ENCODE assay signal across 9 mouse cellular contexts in genomic region chr17:29457795-29458560, GRCm38 (mm10). TPM values are rescaled to one million over a fixed set of nuclear protein-coding genes. Genes with fewer than 3 reads are reported as not detected.
DNase-seq lines count a peak whose midpoint lies in the region; ATAC-seq and TF ChIP-seq lines count a peak whose summit lies in the region.
"Had no signal": no experiment of that assay in that cellular context is flagged by ENCODE, and none has a peak within 500 bp of the region (broad histone marks: within the 10 kb centered on the region; RNA-seq: fewer than 3 reads in every experiment).

No protein-coding gene starts in this region.

- no peak for TF ChIP-seq POLR2A in lung, adult 2 months (IDR thresholded peaks at IDR 0.05; ENCODE audit: borderline replicate concordance, extremely low read depth, low read depth, low read length)
- no peak for TF ChIP-seq POLR2A in myocyte (IDR thresholded peaks at IDR 0.05; ENCODE audit: insufficient read length, low read depth)
- TF ChIP-seq POLR2A in thymus, adult 2 months (IDR thresholded peaks at IDR 0.05; ENCODE audit: control insufficient read depth, extremely low read depth, insufficient read depth, low read length, poor library complexity), result no peak

- H3K9me3 ChIP-seq in embryonic facial prominence, embryonic 12.5 days, result 0 out of 2 replicates have a peak, but pooled peaks cover 2% of the 10 kb centered on the region
- no peaks in the 10 kb centered on the region for H3K9me3 ChIP-seq in heart, embryonic 15.5 days (replicated peaks)

- 0 out of 2 replicates have a peak, but pooled peaks have one; percentile 31 for ATAC-seq in embryonic facial prominence, embryonic 12.5 days (ENCODE audit: insufficient number of reproducible peaks, insufficient read depth, low FRiP score, low TSS enrichment)
- ATAC-seq in heart, embryonic 15.5 days (replicated peaks; ENCODE audit: insufficient number of reproducible peaks, insufficient read depth, low FRiP score, low read depth), result peak; percentile 88

- H3K27ac ChIP-seq in embryonic facial prominence, embryonic 12.5 days, result peak overlapping the region; percentile 84
- peak overlapping the region; percentile 92 for H3K27ac ChIP-seq in heart, embryonic 15.5 days
- no peak overlapping the region for H3K27ac ChIP-seq in thymus, adult 2 months (ENCODE audit: control insufficient read depth, insufficient read depth, low read length)
- H3K27ac ChIP-seq: liver, embryonic 15.5 days had no signal

- no peak for TF ChIP-seq CTCF in lung, adult 2 months (IDR thresholded peaks at IDR 0.05; ENCODE audit: insufficient read depth, low read length)
- TF ChIP-seq CTCF in thymus, adult 2 months (IDR thresholded peaks at IDR 0.05; ENCODE audit: borderline replicate concordance, control insufficient read depth, extremely low read depth, insufficient read depth, low read length, poor library complexity), result no peak

- no peaks in the 10 kb centered on the region for H3K36me3 ChIP-seq in embryonic facial prominence, embryonic 12.5 days
- H3K36me3 ChIP-seq in heart, embryonic 15.5 days, result no peaks in the 10 kb centered on the region
- H3K36me3 ChIP-seq in myocyte (ENCODE audit: control insufficient read depth, insufficient read depth), result no peaks in the 10 kb centered on the region
- no peaks in the 10 kb centered on the region for H3K36me3 ChIP-seq in thymus, adult 2 months (ENCODE audit: control insufficient read depth, insufficient read depth, low read length)
- H3K36me3 ChIP-seq: liver, embryonic 15.5 days had no signal

- peak; percentile 22 for DNase-seq in lung, adult 2 months
- DNase-seq in lung, postnatal 4 days, result no peak
- DNase-seq in thymus, adult 2 months, result no peak
- DNase-seq in frontal cortex, postnatal 10 days (ENCODE audit: low spot score in 2 of 2), result no peak
- no peak for DNase-seq in ovary, postnatal 36 days (ENCODE audit: low spot score)

- no peaks in the 10 kb centered on the region for H3K27me3 ChIP-seq in embryonic facial prominence, embryonic 12.5 days
- H3K27me3 ChIP-seq in heart, embryonic 15.5 days, result no peaks in the 10 kb centered on the region
- H3K27me3 ChIP-seq in myocyte (ENCODE audit: control insufficient read depth, insufficient read depth, insufficient read length), result no peaks in the 10 kb centered on the region
- H3K27me3 ChIP-seq in thymus, adult 2 months (ENCODE audit: control insufficient read depth, insufficient read depth, low read length), result no peaks in the 10 kb centered on the region

- 68% methylated on average over 11 of the region's 11 CpGs for WGBS in lung, adult 2 months
- WGBS in embryonic facial prominence, embryonic 12.5 days, result 13% methylated on average over 11 of the region's 11 CpGs
- 26% methylated on average over 11 of the region's 11 CpGs for WGBS in heart, embryonic 15.5 days
- 93% methylated on average over 11 of the region's 11 CpGs for WGBS in thymus, adult 2 months

- peak overlapping the region; percentile 37 for H3K9ac ChIP-seq in embryonic facial prominence, embryonic 12.5 days
- peak overlapping the region; percentile 39; the same call in 1 of the 2 replicates for H3K9ac ChIP-seq in heart, embryonic 15.5 days
- H3K9ac ChIP-seq: liver, embryonic 15.5 days had no signal

- H3K4me1 ChIP-seq in lung, adult 2 months (ENCODE audit: control insufficient read depth, insufficient read depth, low read length), result peaks cover 10% of the 10 kb centered on the region; the same call in 1 of the 2 replicates
- H3K4me1 ChIP-seq in embryonic facial prominence, embryonic 12.5 days, result peaks cover 47% of the 10 kb centered on the region
- peaks cover 53% of the 10 kb centered on the region for H3K4me1 ChIP-seq in heart, embryonic 15.5 days (replicated peaks)
- H3K4me1 ChIP-seq in thymus, adult 2 months (replicated peaks; ENCODE audit: control insufficient read depth, insufficient read depth, low read length), result peaks cover 6% of the 10 kb centered on the region

- no peaks in the 10 kb centered on the region for H3K79me2 ChIP-seq in myocyte (ENCODE audit: control insufficient read depth, insufficient read depth)

- H3ac ChIP-seq in myocyte (ENCODE audit: control insufficient read depth, insufficient read length), result no peak overlapping the region

- H3K4me3 ChIP-seq in lung, adult 2 months (replicated peaks; ENCODE audit: extremely low read depth, low read depth, low read length), result no peak overlapping the region
- H3K4me3 ChIP-seq in embryonic facial prominence, embryonic 12.5 days, result no peak overlapping the region
- H3K4me3 ChIP-seq in heart, embryonic 15.5 days, result no peak overlapping the region
- no peak overlapping the region for H3K4me3 ChIP-seq in myocyte
- no peak overlapping the region for H3K4me3 ChIP-seq in thymus, adult 2 months (ENCODE audit: control insufficient read depth, insufficient read depth, low read length)
- H3K4me3 ChIP-seq: liver, embryonic 15.5 days had no signal

- H3K4me2 ChIP-seq in embryonic facial prominence, embryonic 12.5 days (replicated peaks), result peak overlapping the region; percentile 31
- peak overlapping the region; percentile 55 for H3K4me2 ChIP-seq in heart, embryonic 15.5 days
- no peak overlapping the region for H3K4me2 ChIP-seq in myocyte (ENCODE audit: low read depth)
- H3K4me2 ChIP-seq: liver, embryonic 15.5 days had no signal

TF ChIP-seq in myocyte, 11 proteins besides CTCF, POLR2A, EP300 and RAD21:
- TF ChIP-seq POLR2AphosphoS2 (IDR thresholded peaks at IDR 0.05; ENCODE audit: insufficient read length, low read depth) (no peak), MYOG (IDR thresholded peaks at IDR 0.05; ENCODE audit: control insufficient read depth in 1 of 3, insufficient read depth in 1 of 3, insufficient read length in 2 of 3, low read depth in 2 of 3) (peak; percentile 65 to 96 (median 90)), SRF (IDR thresholded peaks at IDR 0.05; ENCODE audit: control insufficient read depth, insufficient read length, low read depth) (peak; percentile 50), TCF12 (IDR thresholded peaks at IDR 0.05; ENCODE audit: insufficient read depth, poor library complexity, severe bottlenecking) (peak; percentile 79), MYOD1 (IDR thresholded peaks at IDR 0.05; ENCODE audit: control insufficient read depth in 1 of 3, insufficient read length in 2 of 3, low read depth in 2 of 3) (peak in 2 of 3 experiments; percentile 74 to 83), TCF3 (IDR thresholded peaks at IDR 0.05; ENCODE audit: insufficient read length, low read depth) (peak; percentile 66), MAX (IDR thresholded peaks at IDR 0.05; ENCODE audit: low read depth) (no peak)
TF ChIP-seq in myocyte: peak in this region for 5.

RNA-seq across cellular contexts. Expression of gene Pim1, which starts 32.6 kb away (rescaled TPM):
- 35.8 and 48.0 TPM in 2 replicates for polyA plus RNA-seq in lung, adult 2 months (2012; rRNA removed)
- polyA plus RNA-seq in embryonic facial prominence, embryonic 12.5 days (2016; fragmentation: Nextera tagmentation; extraction: Ambion mirVana), result 20.1 and 20.3 TPM in 2 replicates
- polyA plus RNA-seq in heart, embryonic 15.5 days (2015; fragmentation: Nextera tagmentation; extraction: Ambion mirVana), result 17.9 and 18.2 TPM in 2 replicates
- polyA plus RNA-seq in myocyte (2012; fragmentation: generic; extraction: Trizol), result 16.3 TPM
- polyA plus RNA-seq in thymus, adult 2 months (2012; rRNA removed), result 92.7 and 128 TPM in 2 replicates
